Comparison of ENCODE assay signal across 13 mouse cellular contexts in genomic region chr4:129630944-129631343, GRCm38 (mm10). TPM values are rescaled to one million over a fixed set of nuclear protein-coding genes. Genes with fewer than 3 reads are reported as not detected.
A peak's percentile ranks its signal among the peaks of the same experiment; 100 is the strongest.
DNase-seq lines count a peak whose midpoint lies in the region; ATAC-seq lines count a peak whose summit lies in the region.
"Had no signal": no experiment of that assay in that cellular context is flagged by ENCODE, and none has a peak within 500 bp of the region (broad histone marks: within the 10 kb centered on the region; RNA-seq: fewer than 3 reads in every experiment).

No protein-coding gene starts in this region.

- no peaks in the 10 kb centered on the region for H3K27me3 ChIP-seq in kidney, embryonic 15.5 days
- H3K27me3 ChIP-seq: intestine, embryonic 15.5 days had no signal

- no peak for ATAC-seq in kidney, embryonic 15.5 days (replicated peaks; ENCODE audit: low FRiP score)
- ATAC-seq: intestine, embryonic 15.5 days had no signal

- no peak overlapping the region for H3K4me3 ChIP-seq in kidney, embryonic 15.5 days (replicated peaks)
- H3K4me3 ChIP-seq: intestine, embryonic 15.5 days; left cerebral cortex, adult 2 months had no signal

- peaks cover 9% of the 10 kb centered on the region; the same call in 1 of the 2 replicates for H3K4me1 ChIP-seq in kidney, embryonic 15.5 days

- H3K9me3 ChIP-seq in kidney, embryonic 15.5 days (replicated peaks) = no peaks in the 10 kb centered on the region
- H3K9me3 ChIP-seq: intestine, embryonic 15.5 days had no signal

- H3K4me2 ChIP-seq in kidney, embryonic 15.5 days = no peak overlapping the region
- H3K4me2 ChIP-seq: intestine, embryonic 15.5 days; liver, embryonic 11.5 days had no signal

- WGBS in kidney, embryonic 15.5 days = 72% methylated on average over 4 of the region's 4 CpGs

- intact Hi-C loops in heart, postnatal 25 days (cut with DNase I) = no loop called here

- no peak overlapping the region for H3K27ac ChIP-seq in kidney, embryonic 15.5 days
- H3K27ac ChIP-seq: intestine, embryonic 15.5 days had no signal

- DNase-seq in adrenal gland, adult 2 months = peak; percentile 67
- no peak for DNase-seq in adrenal gland, postnatal 4 days (ENCODE audit: low spot score in 2 of 2)
- DNase-seq in kidney, adult 18-20 months = peak; percentile 53
- DNase-seq in lung, postnatal 14 days = peak; percentile 65
- no peak for DNase-seq in lung, postnatal 25 days (ENCODE audit: low spot score)
- DNase-seq in heart, postnatal 25 days (ENCODE audit: low spot score) = no peak
- no peak for DNase-seq in embryo, embryonic 11 days
- DNase-seq: heart, adult 11 months; heart, postnatal 10 days had no signal

- H3K36me3 ChIP-seq in kidney, embryonic 15.5 days = peaks cover 99% of the 10 kb centered on the region

- H3K9ac ChIP-seq in kidney, embryonic 15.5 days = no peak overlapping the region
- H3K9ac ChIP-seq: intestine, embryonic 15.5 days had no signal

RNA-seq across cellular contexts. Expression of gene Ccdc28b, which starts 7.2 kb away (rescaled TPM):
- total RNA-seq in adrenal gland, adult 2 months (2021) = 10 to 100 TPM; 22.1 to 33.4 TPM
- 23.9 and 24.3 TPM in 2 replicates for polyA plus RNA-seq in adrenal gland, adult 2 months (2012; rRNA removed)
- 10 to 100 TPM; 61.5 to 62.6 TPM for total RNA-seq in adrenal gland, postnatal 4 days (2021)
- polyA plus RNA-seq in kidney, embryonic 15.5 days (2015; fragmentation: Nextera tagmentation; extraction: Ambion mirVana) = 52.4 and 65.7 TPM in 2 replicates
- total RNA-seq in heart, postnatal 25 days (2021) = 10 to 100 TPM; 25.3 to 28.5 TPM

RNA-seq across cellular contexts. Expression of gene Txlna, which starts 9.9 kb away (rescaled TPM):
- 10 to 100 TPM; 56.0 to 66.6 TPM for total RNA-seq in adrenal gland, adult 2 months (2021)
- polyA plus RNA-seq in adrenal gland, adult 2 months (2012; rRNA removed) = 25.2 and 28.9 TPM in 2 replicates
- total RNA-seq in adrenal gland, postnatal 4 days (2021) = 10 to 100 TPM; 73.6 to 79.8 TPM
- polyA plus RNA-seq in kidney, embryonic 15.5 days (2015; fragmentation: Nextera tagmentation; extraction: Ambion mirVana) = 82.1 and 84.4 TPM in 2 replicates
- 10 to 100 TPM; 26.2 to 27.3 TPM for total RNA-seq in heart, postnatal 25 days (2021)

RNA-seq across cellular contexts. Expression of gene Iqcc, which starts 12.0 kb away (rescaled TPM):
- 10 to 100 TPM; 28.2 to 32.0 TPM for total RNA-seq in adrenal gland, adult 2 months (2021)
- polyA plus RNA-seq in adrenal gland, adult 2 months (2012; rRNA removed) = 56.0 and 63.9 TPM in 2 replicates
- total RNA-seq in adrenal gland, postnatal 4 days (2021) = 10 to 100 TPM; 26.6 to 31.2 TPM
- 29.4 TPM in 2 replicates for polyA plus RNA-seq in kidney, embryonic 15.5 days (2015; fragmentation: Nextera tagmentation; extraction: Ambion mirVana)
- total RNA-seq in heart, postnatal 25 days (2021) = 10 to 100 TPM; 17.2 to 19.1 TPM

RNA-seq across cellular contexts. Expression of gene Dcdc2b, which starts 16.9 kb away (rescaled TPM):
- 1 to 10 TPM; 1.8 to 2.4 TPM for total RNA-seq in adrenal gland, adult 2 months (2021)
- polyA plus RNA-seq in adrenal gland, adult 2 months (2012; rRNA removed) = 4.5 and 7.4 TPM in 2 replicates
- total RNA-seq in adrenal gland, postnatal 4 days (2021) = 1 to 10 TPM; 2.9 to 3.3 TPM
- 2.1 and 2.4 TPM in 2 replicates for polyA plus RNA-seq in kidney, embryonic 15.5 days (2015; fragmentation: Nextera tagmentation; extraction: Ambion mirVana)
- total RNA-seq in heart, postnatal 25 days (2021) = 1 to 10 TPM in 1 of 2 experiments, under 1 TPM in 1; 0.61 to 1.5 TPM

RNA-seq across cellular contexts. Expression of gene Tmem234, which starts 30.5 kb away (rescaled TPM):
- total RNA-seq in adrenal gland, adult 2 months (2021) = 100 to 1,000 TPM in 1 of 2 experiments, 10 to 100 TPM in 1; 90.9 to 100 TPM
- 108 and 125 TPM in 2 replicates for polyA plus RNA-seq in adrenal gland, adult 2 months (2012; rRNA removed)
- total RNA-seq in adrenal gland, postnatal 4 days (2021) = 100 to 1,000 TPM; 111 to 114 TPM
- polyA plus RNA-seq in kidney, embryonic 15.5 days (2015; fragmentation: Nextera tagmentation; extraction: Ambion mirVana) = 209 and 215 TPM in 2 replicates
- total RNA-seq in heart, postnatal 25 days (2021) = 10 to 100 TPM; 38.5 to 42.3 TPM

Comparison
In these comparisons a context has a peak if more than half of its experiments do, and no peak if none do; other contexts are left out.
1. DNase-seq: peak in adrenal gland, adult 2 months (single experiment), kidney, adult 18-20 months (single experiment) and lung, postnatal 14 days (single experiment); none in adrenal gland, postnatal 4 days (0 of 2), lung, postnatal 25 days (single experiment), heart, postnatal 25 days (single experiment) and embryo, embryonic 11 days (single experiment).